Mouse (Mus musculus) heart, adult 11 months (tissue): ENCODE measurements around the gene Castor1.
A peak's percentile ranks its signal among the peaks of the same experiment; 100 is the strongest.
"Not testable (repeated sequence)": the region's sequence is repeated elsewhere in the genome, so short reads cannot be mapped to it uniquely, and the experiment has no call there.

ENCODE experiments used
- DNase-seq: peaks from one replicate; pipeline ENCODE4 v3.0.0; 2022

The Castor1 gene

DNA sequence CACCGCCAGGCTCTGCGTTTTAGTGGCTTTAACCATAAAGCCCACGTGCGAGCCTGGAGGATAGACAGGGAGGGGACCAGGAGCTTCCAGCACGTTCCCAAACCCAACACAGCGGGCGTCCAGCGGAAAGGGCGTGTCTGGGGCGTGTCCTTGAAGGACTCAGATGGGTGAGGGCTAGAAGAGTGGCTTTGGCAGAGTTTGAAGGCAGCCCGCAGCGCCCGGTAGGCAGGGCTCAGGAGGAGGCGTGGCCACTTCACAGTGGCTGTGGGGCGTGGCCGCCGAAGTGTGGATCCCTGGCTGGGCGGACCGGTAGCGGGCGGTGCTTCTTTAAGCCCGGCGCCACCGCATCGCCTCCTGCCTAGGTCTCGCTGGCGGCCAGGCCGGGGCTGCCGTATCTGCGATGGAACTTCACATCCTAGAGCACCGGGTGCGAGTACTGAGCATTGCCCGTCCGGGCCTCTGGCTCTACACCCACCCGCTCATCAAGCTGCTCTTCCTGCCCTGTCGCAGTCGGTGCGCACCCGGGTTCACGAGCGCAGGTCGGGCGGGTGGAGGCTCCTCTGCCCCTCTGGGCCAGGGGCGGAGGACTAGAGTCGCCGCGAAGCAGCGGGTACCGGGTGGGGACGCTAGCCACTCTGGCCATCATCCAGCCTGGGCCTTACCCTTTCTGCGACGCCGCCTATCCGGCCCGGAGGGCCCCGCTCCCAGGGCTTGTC is at the start of gene Castor1:
TSS of gene Castor1 (plus strand) at position 312 of the 716 bp plus-strand sequence.
- DNase-seq: peak; percentile 100

DNA sequence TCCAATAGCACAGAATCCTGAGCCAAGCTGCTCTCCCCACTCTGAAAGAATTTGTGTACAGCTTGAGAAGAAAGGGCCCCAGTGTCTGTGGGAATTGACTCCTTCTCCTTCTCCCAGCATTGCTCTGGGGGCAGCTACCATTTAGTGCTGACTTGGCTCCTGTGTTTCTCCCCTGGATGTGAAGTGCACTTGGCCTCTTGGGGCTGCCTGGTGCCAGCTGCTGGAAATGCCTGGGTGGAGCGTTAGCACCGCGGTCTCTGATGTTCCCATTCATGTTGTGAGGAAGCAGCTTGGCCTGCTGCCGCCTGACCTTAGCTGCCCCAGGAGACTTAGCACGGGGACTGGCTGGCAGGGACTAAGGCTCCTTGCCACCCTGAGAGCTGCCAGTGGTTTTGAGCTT is 43.4 kb upstream of the Castor1 start:
- DNase-seq: peak; percentile 98

DNA sequence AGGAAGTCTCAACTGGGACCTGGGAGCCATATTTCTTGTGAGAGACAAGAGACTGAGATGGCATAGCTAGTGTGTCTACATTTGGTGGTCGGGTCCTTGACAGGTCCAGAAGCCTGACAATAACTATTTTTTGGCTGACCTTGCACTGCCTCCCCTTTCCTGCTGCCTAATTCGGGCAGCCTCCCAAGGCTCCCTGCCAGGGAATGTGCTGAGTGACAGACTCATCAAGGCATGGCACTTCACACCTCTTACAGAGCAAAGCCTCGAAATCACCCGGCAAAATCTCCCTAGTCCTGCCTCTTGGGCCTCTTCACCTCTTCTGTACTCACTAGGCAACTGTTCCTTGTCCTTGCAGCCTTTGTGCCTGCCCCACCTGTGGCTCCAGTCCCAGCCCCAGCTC is 40.3 kb upstream of the Castor1 start:
- DNase-seq: peak; percentile 95

DNA sequence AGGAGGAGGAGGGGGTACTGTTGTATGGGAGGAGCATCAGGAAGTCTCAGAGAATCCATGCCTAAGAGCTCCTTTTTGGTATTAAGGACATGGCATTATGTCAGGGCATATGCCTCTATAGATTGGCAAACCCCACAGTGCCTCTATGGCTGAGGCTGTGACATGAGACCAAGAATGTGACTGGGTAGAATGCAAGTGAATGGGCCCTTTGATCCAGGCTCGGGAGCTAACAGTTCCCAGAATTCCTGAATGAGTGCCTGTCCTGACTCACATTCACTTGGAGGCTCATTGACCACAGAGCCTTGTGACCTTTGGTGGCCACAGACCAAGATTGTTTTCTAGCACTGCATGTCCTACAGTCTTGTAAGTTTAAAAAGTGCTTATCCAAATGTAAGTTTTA is 36.0 kb upstream of the Castor1 start:
- peak; percentile 92 for DNase-seq

DNA sequence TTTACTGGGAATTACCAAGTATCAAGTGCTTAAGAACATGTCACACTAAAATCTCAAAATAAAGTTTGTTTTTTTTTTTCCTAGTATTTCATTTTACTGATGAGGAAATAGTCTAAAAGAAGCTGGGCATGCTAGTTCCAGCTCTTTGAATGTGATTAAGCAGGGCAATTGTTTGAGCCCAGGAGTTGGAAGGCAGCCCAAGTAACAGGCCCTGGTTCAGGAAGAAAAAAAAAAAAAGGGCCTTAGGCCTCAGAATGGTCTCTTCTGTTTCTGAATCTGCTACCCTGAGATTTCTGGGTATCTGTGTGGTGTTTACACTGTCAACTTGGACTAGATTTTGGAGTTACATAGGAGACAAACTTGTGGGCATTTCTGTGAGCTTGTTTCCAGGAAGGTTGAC is 34.5 kb upstream of the Castor1 start:
- no peak for DNase-seq

DNA sequence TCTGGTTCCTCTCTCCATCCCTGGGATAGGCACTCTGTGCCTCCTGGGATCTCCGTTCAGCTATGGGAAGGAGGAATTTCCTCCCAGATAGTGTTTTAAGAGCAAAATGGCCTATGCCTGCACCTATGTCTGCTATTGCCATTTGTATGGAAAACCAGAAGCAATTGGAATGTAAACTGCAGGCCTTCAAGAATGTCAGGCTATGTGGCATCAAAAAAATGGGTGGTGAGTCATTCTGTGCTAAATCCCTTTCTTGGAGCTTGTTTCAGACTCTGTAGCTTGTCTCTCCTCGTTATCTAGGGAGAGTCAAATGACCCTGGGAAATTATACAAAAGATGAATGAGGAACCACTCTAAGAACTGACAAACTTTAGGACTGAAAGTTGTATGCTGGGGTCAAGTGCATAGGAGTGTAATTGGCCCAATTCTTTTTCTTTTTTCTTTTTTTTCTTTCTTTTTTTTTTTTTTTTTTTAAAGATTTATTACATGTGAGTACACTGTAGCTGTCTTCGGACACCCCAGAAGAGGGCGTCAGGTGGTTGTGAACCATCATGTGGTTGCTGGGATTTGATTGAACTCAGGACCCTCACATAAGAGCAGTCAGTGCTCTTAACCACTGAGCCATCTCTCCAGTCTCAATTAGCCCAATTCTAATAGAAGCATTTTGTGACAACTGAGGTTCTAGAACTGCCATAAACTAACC is 33.6 kb upstream of the Castor1 start:
- DNase-seq: no peak

DNA sequence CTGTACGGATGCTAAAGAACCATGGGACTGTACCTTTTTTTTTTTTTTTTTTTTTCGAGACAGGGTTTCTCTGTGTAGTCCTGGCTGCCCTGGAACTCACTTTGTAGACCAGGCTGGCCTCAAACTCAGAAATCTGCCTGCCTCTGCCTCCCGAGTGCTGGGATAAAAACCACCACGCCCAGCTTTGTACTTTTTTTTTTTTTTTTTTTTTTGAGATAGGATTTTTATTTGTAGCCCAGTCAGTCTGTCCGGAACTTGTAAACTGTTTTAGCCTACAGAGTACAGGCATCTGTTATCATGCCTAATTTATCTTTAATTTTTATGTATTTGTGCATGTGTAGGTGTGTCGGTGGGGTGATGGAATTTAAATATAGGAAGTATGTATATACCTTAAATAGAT is 32.5 kb upstream of the Castor1 start:
- not testable (repeated sequence) for DNase-seq

DNA sequence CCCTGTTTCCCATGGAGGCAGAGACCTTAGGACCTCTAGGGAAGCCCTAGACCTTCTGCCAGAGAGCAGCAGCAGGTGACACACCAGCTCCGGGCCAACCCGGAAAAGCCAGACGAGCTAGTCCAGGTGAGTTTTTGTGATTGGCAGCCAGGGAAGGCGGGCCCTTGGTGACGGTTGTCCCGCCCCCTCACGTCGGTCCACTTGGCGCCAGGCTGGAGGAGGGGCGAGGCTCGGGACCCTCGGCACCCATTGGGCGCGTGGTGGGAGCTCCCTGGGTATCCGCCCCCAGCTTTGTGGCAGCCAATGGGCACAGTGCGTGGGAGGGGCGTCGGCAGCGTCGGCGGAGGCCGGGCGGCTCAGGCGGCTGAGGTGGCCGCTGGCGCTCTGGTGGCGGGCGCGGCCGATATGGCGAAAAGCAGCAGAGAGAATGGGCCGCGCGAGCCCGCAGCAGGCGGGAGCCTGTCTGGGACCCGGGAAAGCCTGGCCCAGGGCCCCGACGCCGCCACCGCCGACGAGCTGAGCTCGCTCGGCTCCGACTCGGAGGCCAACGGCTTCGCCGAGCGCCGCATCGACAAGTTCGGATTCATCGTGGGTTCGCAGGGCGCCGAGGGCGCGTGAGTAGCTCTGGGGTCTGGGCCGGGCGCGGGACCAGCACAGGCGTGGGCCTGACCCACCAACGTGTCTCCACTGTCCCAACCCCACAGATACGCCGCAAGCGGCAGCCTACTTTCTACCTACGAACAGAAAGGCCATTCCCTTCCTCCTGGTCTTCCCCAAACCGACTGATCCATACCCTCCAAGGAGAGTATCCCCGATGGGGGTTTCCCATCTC is 31.3 kb upstream of the Castor1 start, which contains the start of gene Tbc1d10a:
TSS of gene Tbc1d10a (plus strand) at position 304 of the 832 bp plus-strand sequence.
- DNase-seq: peak; percentile 100

DNA sequence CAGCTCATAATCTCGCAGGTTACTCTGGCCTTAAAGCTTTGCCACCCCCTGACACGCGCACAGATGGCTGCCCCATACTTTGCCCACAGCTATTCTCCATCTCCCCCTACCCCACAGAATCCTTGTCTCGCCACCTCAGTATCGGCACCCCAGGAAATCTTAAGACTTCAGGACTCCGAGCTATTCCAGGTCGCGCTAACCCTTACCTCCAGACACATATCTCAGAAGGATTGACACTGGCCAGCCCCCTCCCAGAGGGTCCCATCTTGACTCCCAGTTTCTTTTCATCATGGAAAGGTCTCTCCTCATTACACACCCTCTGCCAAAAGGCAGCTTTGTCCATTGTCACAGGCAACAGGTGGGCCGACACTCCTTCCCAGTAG is 30.7 kb upstream of the Castor1 start:
- no peak for DNase-seq

DNA sequence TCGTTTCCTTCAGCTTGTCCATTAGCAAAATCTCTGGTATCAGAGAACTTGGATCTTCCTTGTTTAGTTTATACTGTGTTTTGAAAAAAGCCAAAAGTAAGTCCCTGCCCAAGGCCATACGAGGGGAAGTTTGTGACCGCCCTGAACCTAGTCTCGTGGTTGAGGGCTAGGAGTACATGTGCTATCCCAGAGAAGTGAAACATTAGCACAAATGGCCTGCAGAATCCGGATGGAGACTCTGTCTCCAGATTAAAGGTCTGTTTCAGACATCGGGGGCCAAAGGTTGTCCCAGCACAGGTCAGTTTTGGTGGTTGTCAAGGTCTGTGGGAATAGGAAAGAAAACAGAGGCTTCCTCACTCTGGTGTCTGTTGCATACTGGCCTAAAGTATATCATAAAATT is 28.8 kb upstream of the Castor1 start:
- DNase-seq: peak; percentile 97

DNA sequence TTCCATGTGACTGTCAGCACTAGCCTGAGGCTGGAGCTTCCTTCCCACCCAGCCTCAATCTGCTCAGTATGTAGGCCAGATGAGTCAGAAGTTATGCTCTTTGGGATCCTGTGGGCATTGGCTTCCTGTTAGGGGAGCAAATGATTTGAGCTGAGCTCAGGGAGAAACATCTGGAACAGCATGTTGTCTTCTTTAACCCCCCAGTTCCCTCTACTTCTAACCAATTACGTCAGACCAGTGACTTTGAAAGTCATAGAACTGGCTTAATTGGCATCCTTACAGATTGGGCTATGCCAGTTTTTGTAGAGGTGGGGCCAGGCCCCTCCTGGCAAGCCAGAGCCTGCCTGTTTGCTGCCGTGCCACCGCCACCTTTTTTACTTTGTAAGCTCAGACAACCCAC is 27.3 kb upstream of the Castor1 start:
- peak; percentile 98 for DNase-seq

DNA sequence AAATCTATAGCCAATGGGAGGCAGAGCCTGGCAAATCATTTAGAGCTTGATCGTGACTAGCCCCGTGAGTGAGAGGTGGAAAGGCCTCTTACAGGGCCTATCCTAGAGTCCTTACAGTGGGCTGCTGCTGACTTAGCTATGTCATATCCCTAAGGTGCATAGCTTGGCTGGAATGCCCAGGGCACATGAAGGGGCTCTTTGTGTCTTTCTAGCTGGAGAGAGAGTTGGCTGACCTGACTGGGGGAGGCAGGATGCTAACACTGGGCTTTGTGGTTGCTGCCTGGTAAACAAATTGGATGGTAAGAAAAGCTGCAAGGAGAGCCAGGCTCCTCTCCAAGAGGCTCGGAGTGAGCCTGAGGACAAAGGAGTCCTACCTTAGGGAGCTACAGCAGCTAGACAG is 25.3 kb upstream of the Castor1 start:
- no peak for DNase-seq

DNA sequence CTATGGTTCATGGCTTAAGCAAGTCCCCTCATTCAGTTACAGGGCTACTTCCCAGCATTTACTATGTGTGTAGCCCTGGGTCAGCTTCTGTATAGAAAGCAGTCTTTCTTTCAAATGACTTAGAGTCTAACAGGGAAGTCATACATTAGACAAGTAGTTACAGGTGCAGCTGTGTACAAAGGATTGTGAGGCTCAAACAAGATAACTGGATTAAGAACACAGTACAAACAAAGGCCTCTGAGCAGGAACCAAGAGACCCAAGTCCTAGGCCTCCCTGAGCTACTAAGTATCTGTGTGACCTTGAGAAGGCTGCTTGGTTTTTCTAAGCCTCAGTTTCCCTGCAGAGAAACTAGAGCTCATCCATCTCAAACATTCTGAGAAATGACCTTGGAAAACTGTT is 24.6 kb upstream of the Castor1 start:
- DNase-seq: no peak

DNA sequence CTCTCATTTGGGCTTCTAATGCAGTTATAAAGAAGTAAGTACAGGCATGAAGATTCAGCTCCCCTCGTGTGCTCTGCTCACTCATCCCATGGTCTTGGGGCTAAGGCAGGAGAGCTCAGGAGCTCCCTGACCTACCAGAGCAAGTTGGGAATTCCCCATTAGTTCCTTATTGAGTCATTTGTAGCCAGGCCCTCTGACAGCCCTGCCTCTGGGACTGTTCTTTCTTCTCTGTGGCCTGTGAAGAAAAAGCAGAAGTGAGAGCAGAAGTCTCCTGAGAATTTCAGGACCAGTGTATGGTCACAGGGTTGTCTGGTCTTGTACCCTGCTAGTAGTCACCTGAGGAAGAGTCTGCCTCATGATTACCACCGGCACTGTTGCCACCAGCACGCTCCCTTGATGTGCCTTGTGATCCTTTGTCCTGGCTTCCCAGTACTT is 22.4 kb upstream of the Castor1 start:
- peak; percentile 96 for DNase-seq

DNA sequence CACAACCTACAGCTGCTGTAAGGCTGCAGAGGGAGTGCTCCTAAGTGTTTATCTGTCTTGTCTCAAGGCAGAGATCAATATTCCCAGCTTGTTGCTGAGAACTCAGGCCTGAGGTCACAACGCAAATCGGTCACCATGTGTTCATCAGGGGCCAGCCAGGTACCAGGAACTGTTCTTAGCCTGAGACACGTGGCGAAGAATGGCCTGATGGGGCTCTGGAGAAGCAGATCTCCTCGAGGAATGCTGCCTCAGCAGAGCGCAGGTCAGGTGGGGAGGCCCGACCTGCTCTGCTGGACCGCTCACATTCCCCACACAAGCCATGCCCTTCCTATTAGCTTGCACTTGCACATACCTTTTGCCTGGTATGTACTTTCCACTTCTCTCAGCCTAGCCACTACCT is 21.4 kb upstream of the Castor1 start:
- DNase-seq: peak; percentile 85

DNA sequence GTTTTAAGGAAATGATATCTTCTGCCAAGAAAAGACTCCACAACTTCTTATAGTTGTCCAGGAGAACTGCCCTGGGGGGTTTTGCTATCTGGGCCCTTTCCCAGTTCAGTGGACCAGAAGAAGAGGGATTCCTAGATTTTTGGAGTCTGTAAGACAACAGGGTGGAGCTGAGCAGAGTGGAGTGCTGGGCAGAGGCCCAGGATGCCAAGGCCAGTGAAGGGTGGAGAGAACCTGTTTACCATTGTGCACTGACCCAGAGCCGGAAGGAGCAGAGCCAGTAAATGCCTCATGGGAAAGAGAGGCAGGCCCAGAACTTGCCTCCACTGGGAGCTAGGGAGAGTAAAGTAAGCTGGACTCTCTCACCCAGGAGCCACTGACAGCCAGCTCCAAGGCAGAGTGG is 20.3 kb upstream of the Castor1 start:
- peak; percentile 96 for DNase-seq

DNA sequence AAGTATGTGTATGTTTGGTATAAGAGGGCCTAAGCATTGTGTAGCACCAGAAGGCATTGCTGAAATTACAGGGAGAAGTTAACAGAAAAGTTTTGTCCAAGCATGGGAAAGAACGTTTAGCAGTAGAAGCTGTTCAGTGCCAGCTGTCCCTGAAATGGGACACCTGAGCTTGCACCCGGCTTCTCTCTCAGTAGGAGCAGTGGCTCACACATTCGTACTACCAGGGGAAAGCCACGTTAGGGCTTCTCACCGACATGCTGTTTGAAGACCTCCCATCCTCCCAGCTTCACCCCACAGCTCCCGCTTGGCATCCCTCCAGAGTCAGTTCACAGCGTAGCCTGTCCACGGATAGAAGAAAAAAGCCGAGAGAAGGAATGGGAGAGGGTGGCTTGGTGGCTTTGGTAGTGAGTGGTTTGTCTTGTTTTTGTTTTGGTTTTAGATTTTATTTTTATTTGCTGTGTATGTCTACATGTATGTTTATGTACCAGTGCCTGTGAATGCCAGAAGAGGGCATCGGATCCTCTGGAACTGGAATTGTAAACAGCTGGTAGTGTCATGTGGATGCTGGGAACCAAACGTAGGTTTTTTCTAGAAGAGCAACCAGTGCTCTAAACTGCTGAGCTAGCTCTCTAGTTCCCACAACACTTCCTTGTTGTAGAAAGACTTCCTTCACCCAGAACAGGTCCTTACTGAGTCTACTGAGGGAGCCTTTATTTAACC is 15.9 kb upstream of the Castor1 start:
- DNase-seq: peak; percentile 95

DNA sequence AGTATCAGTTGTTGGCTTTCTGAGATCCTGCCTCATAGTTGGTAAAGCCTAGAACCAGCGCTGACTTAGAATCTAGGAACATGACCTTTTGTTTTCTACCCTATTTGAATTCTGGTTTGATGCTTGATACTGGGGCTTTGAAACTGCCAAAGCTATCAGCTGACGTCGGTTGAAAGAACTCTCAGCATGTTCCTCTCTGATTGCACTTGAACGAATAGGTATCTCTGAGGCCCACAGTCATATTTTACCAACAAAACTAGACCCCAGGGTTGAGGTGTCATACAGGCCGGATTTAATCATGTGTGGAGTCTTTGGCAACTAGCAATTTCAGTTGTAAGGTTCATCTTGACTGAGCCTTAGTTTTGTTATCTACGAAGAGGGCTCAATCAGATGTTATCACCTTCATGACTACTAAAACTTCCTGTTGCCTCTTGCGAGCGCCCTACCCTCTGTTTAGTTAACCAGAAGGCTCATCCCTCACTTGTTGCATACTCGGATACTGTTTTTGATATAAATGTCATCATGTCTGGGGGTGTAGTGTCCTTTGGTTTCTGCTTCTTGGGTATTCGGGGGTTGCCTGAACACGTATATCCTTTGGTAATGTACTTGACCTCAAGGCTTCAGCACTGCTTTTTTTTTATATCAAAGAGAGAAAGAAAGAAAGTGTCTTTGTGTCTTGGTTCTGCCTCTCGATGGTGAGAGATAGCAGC is 14.9 kb upstream of the Castor1 start:
- DNase-seq: peak; percentile 87

DNA sequence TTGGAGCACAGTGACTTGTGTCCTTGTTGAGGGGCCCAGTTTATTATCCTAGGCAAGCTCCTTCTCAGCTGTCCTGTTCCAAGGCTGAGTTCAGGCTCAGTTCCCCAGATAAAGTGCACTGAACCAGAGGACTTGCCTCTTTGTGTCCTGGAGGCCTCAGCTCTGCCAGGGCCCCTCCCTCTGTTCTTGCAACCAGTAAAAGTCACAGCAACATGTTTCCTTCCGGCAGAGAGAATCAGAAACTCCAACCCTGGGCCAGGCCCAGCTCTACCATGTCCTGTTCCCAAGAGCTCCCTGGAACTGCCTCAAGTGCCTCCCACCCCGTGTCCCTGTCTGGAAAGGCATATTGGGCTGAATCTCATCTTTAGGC is 14.3 kb upstream of the Castor1 start:
- peak; percentile 99 for DNase-seq

DNA sequence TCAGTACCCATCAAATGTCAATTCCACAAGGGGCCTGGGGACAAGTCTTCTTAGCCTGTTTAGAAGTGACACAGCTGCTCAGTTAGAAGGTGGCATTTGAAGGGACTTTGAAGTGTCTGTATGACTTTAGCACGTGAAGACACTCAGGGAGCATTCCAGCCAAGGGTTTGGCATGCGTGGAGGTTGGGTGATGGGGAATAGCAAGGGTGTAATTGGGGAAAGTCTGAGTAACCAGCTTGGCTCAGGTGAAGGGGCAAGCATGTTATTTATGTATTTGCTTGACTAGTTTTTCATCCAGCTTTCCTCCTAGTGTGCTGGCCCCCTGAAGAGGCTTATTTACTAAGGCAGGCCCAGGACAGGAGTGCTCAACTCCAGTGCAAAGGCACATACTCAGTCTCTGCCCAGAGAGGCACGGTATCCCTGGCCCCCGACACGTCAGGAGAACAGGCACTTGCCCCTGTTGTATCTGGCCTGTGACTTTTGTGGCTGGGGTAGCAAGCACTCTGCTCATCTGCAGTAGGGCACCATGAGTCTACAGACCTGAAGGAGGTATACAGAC is 12.8 kb upstream of the Castor1 start:
- DNase-seq: peak; percentile 87

DNA sequence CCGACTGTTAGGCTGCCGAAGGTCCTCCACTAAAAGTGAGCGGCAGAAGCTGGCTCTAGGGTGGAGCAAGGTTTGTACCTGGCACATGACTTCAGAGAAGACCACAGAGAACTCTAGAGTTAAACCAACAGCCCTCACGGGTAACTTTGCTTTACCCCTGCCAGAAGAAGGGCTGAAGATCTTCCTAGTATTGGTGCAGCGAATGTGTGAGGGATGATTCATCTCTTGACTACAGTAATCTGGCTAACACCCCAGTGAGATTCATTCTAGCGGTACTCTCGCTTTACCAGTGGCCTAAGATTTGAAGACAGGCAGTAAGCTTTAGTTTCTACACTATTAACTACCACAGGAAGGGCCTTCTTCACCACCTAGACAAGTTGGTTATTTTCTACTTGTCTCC is 12.1 kb upstream of the Castor1 start:
- no peak for DNase-seq

DNA sequence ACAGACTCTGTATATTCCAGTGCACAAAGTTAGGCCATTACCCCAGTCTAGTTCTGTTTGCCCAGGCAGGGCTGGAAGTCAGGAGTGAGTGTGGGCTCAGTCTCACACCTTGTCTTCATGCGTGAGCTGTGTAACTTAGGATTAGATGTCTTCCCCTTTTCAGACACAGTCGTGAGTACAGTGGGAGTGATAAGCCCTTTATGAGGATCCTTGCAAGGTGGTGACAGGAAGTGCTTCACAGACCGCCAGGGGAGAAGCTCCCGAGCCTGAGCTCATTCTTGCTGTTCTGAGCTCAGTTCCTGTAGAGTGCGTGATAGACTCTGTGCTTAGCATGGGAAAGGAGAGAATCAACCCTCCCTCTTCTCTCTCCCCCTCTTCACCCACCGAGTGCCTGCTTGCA is 11.5 kb upstream of the Castor1 start:
- DNase-seq: peak; percentile 88
